Mouse (Mus musculus): ENCODE measurements around the gene Phactr2.

- TF ChIP-seq CTCF (IDR thresholded peaks at IDR 0.05; ENCODE audit: extremely low read depth, insufficient read depth, insufficient read length, insufficient replicate concordance) = no peak
- no peak for TF ChIP-seq POLR2A (IDR thresholded peaks at IDR 0.05; ENCODE audit: low read depth, low read length)
Measured at GRCm38 (mm10) chr10:13427599-13427998, 46.6 kb downstream of the Phactr2 start.
